Mouse (Mus musculus): ENCODE results near the gene Wnt5b. TPM values are rescaled to one million over a fixed set of nuclear protein-coding genes. Genes with fewer than 3 reads are reported as not detected.

Gene Wnt5b
- polyA plus RNA-seq, 1 experiment from 2014 or later, result 4.5 TPM

- WGBS, result 70% methylated on average over 4 of the region's 4 CpGs
- H3K27me3 ChIP-seq (ENCODE audit: control insufficient read depth, insufficient read depth, low read length), result no peaks in the 10 kb centered on the region
- H3K9ac ChIP-seq (ENCODE audit: low read length), result no peak overlapping the region
- H3K36me3 ChIP-seq (ENCODE audit: control insufficient read depth, insufficient read depth, low read length), result no peaks in the 10 kb centered on the region
- H3K9me3 ChIP-seq (ENCODE audit: control insufficient read depth, low read length), result no peaks in the 10 kb centered on the region
- no peak overlapping the region for H3K4me3 ChIP-seq (ENCODE audit: low read depth, low read length)
- 0 out of 2 replicates have a peak overlapping the region, but pooled peaks have one; percentile 2 for H3K27ac ChIP-seq (replicated peaks)
- DNase-seq (ENCODE audit: low spot score), result no peak
- H3K4me2 ChIP-seq (replicated peaks; ENCODE audit: low read depth), result no peak overlapping the region
- H3K4me1 ChIP-seq (replicated peaks; ENCODE audit: control insufficient read depth, insufficient read depth), result no peaks in the 10 kb centered on the region
- TF ChIP-seq CTCF (IDR thresholded peaks at IDR 0.05; ENCODE audit: low read depth) (no peak), EP300 (optimal IDR thresholded peaks at IDR 0.05) (no peak)
- no peak for ATAC-seq (ENCODE audit: low FRiP score, low TSS enrichment)
Measured at GRCm38 (mm10) chr6:119412588-119412987, 131.6 kb downstream of the Wnt5b start.

DNA sequence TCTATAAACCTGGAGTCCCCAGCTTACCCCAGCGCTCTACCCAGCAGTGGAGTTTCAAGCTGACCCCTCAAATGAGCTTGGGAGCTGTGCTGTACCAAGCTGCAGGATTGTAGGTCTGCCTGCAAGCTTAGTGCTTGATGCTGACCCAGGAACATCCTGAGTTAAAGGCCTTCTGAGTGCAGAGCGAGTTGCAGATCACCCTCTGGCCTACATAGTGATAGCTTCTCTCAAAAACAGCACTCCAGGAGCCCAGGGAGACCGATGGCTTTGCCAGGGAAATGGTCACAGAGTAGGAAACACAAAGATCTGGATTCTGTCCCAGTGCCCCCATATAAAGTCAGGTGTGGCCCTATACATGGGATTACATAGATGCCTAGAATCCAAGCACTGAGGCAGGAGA, 132.6 kb downstream of the Wnt5b start:
- H3K27ac ChIP-seq (replicated peaks), result no peak overlapping the region
- H3K36me3 ChIP-seq (ENCODE audit: control insufficient read depth, insufficient read depth, low read length), result no peaks in the 10 kb centered on the region
- TF ChIP-seq EP300 (optimal IDR thresholded peaks at IDR 0.05) (no peak), CTCF (IDR thresholded peaks at IDR 0.05; ENCODE audit: low read depth) (no peak)
- H3K9ac ChIP-seq (ENCODE audit: low read length), result no peak overlapping the region
- no peak overlapping the region for H3K4me2 ChIP-seq (replicated peaks; ENCODE audit: low read depth)
- no peaks in the 10 kb centered on the region for H3K27me3 ChIP-seq (ENCODE audit: control insufficient read depth, insufficient read depth, low read length)
- ATAC-seq (ENCODE audit: low FRiP score, low TSS enrichment), result no peak
- no peaks in the 10 kb centered on the region for H3K9me3 ChIP-seq (ENCODE audit: control insufficient read depth, low read length)
- H3K4me3 ChIP-seq (ENCODE audit: low read depth, low read length), result no peak overlapping the region
- H3K4me1 ChIP-seq (replicated peaks; ENCODE audit: control insufficient read depth, insufficient read depth), result no peaks in the 10 kb centered on the region
- WGBS, result 80% methylated on average over 3 of the region's 3 CpGs
- no peak for DNase-seq (ENCODE audit: low spot score)

DNA sequence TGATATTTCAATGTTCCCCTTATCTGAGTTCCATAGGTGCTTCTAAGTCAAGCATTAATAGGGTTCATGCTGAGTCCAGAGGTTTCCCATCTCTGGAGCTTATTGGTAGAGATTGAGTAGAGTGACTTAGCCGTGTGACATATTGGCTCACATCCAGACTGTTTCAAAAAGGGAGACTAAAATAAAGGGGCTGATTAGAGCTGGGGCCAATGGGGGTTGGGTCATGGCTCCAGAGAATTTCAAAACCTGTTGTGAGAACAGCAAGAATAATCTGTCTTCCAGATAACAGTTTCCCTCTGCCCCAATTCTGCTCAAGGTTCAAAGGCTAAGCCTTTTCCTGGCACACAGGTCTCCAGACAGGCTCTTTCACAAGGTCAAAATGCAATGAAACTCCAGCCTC, 134.4 kb downstream of the Wnt5b start:
- Histone ChIP-seq H3K4me3 (ENCODE audit: low read depth, low read length) (no peak overlapping the region), H3K27ac (replicated peaks) (peak overlapping the region; percentile 67), H3K9me3 (ENCODE audit: control insufficient read depth, low read length) (no peaks in the 10 kb centered on the region), H3K4me2 (replicated peaks; ENCODE audit: low read depth) (no peak overlapping the region), H3K36me3 (ENCODE audit: control insufficient read depth, insufficient read depth, low read length) (no peaks in the 10 kb centered on the region), H3K9ac (ENCODE audit: low read length) (no peak overlapping the region), H3K27me3 (ENCODE audit: control insufficient read depth, insufficient read depth, low read length) (no peaks in the 10 kb centered on the region), H3K4me1 (replicated peaks; ENCODE audit: control insufficient read depth, insufficient read depth) (no peaks in the 10 kb centered on the region)
- ATAC-seq (ENCODE audit: low FRiP score, low TSS enrichment), result peak; percentile 66
- peak; percentile 67 for DNase-seq (ENCODE audit: low spot score)
- TF ChIP-seq EP300 (optimal IDR thresholded peaks at IDR 0.05), result no peak
- no peak for TF ChIP-seq CTCF (IDR thresholded peaks at IDR 0.05; ENCODE audit: low read depth)
- WGBS, result 32% methylated on average over 1 of the region's 1 CpGs

- no peak overlapping the region for H3K4me3 ChIP-seq (ENCODE audit: low read depth, low read length)
- WGBS, result 75% methylated on average over 9 of the region's 9 CpGs
- H3K27ac ChIP-seq (replicated peaks), result no peak overlapping the region
- no peak overlapping the region for H3K9ac ChIP-seq (ENCODE audit: low read length)
- H3K36me3 ChIP-seq (ENCODE audit: control insufficient read depth, insufficient read depth, low read length), result no peaks in the 10 kb centered on the region
- DNase-seq (ENCODE audit: low spot score) (no peak), ATAC-seq (ENCODE audit: low FRiP score, low TSS enrichment) (no peak)
- H3K4me2 ChIP-seq (replicated peaks; ENCODE audit: low read depth), result no peak overlapping the region
- H3K9me3 ChIP-seq (ENCODE audit: control insufficient read depth, low read length), result no peaks in the 10 kb centered on the region
- TF ChIP-seq EP300 (optimal IDR thresholded peaks at IDR 0.05) (no peak), CTCF (IDR thresholded peaks at IDR 0.05; ENCODE audit: low read depth) (no peak)
- no peaks in the 10 kb centered on the region for H3K4me1 ChIP-seq (replicated peaks; ENCODE audit: control insufficient read depth, insufficient read depth)
- no peaks in the 10 kb centered on the region for H3K27me3 ChIP-seq (ENCODE audit: control insufficient read depth, insufficient read depth, low read length)
Measured at GRCm38 (mm10) chr6:119408582-119408981, 135.6 kb downstream of the Wnt5b start.

DNA sequence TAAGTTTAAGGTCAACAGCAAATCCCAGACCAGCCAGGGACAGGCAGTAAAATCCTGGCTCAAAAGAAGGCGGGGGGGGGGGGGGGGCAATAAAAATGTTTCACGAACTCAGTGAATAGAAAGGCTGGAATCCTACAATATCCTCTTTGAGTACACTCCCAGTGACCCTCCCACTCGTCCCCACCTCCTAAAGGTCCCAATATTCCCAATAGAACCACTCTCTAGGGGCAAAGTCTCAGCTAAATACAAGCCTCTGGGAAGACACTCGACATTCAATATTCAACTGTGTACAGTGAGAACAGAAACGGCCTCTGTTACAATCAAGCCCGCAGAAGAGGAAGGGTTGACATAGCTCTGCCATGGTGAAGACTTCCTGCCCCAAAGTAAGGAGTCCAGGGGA, 136.3 kb downstream of the Wnt5b start:
- 55% methylated on average over 6 of the region's 6 CpGs for WGBS
- ATAC-seq (ENCODE audit: low FRiP score, low TSS enrichment) (no peak), DNase-seq (ENCODE audit: low spot score) (no peak)
- Histone ChIP-seq H3K27me3 (ENCODE audit: control insufficient read depth, insufficient read depth, low read length) (no peaks in the 10 kb centered on the region), H3K4me2 (replicated peaks; ENCODE audit: low read depth) (no peak overlapping the region), H3K9ac (ENCODE audit: low read length) (no peak overlapping the region), H3K4me1 (replicated peaks; ENCODE audit: control insufficient read depth, insufficient read depth) (no peaks in the 10 kb centered on the region), H3K27ac (replicated peaks) (no peak overlapping the region), H3K36me3 (ENCODE audit: control insufficient read depth, insufficient read depth, low read length) (no peaks in the 10 kb centered on the region), H3K9me3 (ENCODE audit: control insufficient read depth, low read length) (no peaks in the 10 kb centered on the region), H3K4me3 (ENCODE audit: low read depth, low read length) (no peak overlapping the region)
- no peak for TF ChIP-seq CTCF (IDR thresholded peaks at IDR 0.05; ENCODE audit: low read depth)
- TF ChIP-seq EP300 (optimal IDR thresholded peaks at IDR 0.05), result no peak

DNA sequence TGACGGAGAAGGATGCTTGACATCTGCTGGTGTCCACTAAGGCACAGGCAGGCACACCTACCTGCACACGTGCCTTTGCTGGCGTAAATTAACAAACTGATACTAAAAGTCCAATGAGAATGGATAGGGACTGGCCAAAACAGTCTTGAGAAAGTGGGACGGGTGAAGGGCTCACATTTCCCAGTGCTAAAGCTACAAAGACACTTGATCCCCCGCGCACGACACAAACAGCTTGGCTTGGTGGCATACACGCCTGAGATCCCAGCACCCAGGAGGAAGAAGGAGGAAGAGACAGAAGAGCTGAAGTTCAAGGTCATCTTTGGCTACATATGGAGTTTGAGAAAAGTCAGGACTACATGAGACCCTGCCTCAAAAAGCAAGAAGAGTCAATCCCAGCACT, 137.6 kb downstream of the Wnt5b start:
- TF ChIP-seq CTCF (IDR thresholded peaks at IDR 0.05; ENCODE audit: low read depth), result no peak
- TF ChIP-seq EP300 (optimal IDR thresholded peaks at IDR 0.05), result no peak
- ATAC-seq (ENCODE audit: low FRiP score, low TSS enrichment) (no peak), DNase-seq (ENCODE audit: low spot score) (no peak)
- H3K9me3 ChIP-seq (ENCODE audit: control insufficient read depth, low read length), result no peaks in the 10 kb centered on the region
- H3K4me2 ChIP-seq (replicated peaks; ENCODE audit: low read depth), result no peak overlapping the region
- no peak overlapping the region for H3K27ac ChIP-seq (replicated peaks)
- no peaks in the 10 kb centered on the region for H3K4me1 ChIP-seq (replicated peaks; ENCODE audit: control insufficient read depth, insufficient read depth)
- H3K27me3 ChIP-seq (ENCODE audit: control insufficient read depth, insufficient read depth, low read length), result no peaks in the 10 kb centered on the region
- H3K36me3 ChIP-seq (ENCODE audit: control insufficient read depth, insufficient read depth, low read length), result no peaks in the 10 kb centered on the region
- WGBS, result 83% methylated on average over 8 of the region's 8 CpGs
- H3K9ac ChIP-seq (ENCODE audit: low read length), result no peak overlapping the region
- H3K4me3 ChIP-seq (ENCODE audit: low read depth, low read length), result no peak overlapping the region
